ENCODE assay signal across 14 mouse cellular contexts in the genomic region with DNA sequence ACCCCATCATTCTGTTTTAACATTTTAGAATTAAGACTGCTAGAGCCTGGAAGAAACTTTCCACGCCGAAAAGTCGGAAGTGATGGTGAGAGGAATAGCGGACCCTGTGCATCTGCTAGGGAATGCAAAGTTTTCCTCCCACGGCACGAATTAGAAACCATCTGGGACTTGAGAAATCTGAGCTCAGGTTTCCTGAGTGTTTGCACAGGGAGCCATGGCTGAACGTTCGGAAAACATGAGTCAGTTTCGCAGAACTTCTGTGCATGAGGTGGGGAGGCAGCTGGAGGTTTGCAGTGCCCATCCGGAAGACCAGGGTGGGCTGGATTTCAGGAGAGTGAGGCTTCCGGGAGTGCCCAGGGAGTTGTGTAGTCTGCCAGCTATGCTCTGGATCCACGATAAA. TPM values are rescaled to one million over a fixed set of nuclear protein-coding genes. Genes with fewer than 3 reads are reported as not detected.
A peak's percentile ranks its signal among the peaks of the same experiment; 100 is the strongest.
DNase-seq lines count a peak whose midpoint lies in the region; ATAC-seq lines count a peak whose summit lies in the region.
"Had no signal": no experiment of that assay in that cellular context is flagged by ENCODE, and none has a peak within 500 bp of the region (broad histone marks: within the 10 kb centered on the region; RNA-seq: fewer than 3 reads in every experiment).

No protein-coding gene starts in this region.

- H3K27ac ChIP-seq in forebrain, embryonic 11.5 days (ENCODE audit: low read depth, low read length), result no peak overlapping the region
- no peak overlapping the region for H3K27ac ChIP-seq in intestine, embryonic 15.5 days
- H3K27ac ChIP-seq: liver, embryonic 15.5 days; midbrain, embryonic 13.5 days; neural tube, embryonic 12.5 days had no signal

- no peak overlapping the region for H3K9ac ChIP-seq in forebrain, embryonic 11.5 days (ENCODE audit: low read length)
- H3K9ac ChIP-seq in intestine, embryonic 15.5 days, result no peak overlapping the region
- H3K9ac ChIP-seq: liver, embryonic 15.5 days; midbrain, embryonic 13.5 days; neural tube, embryonic 12.5 days had no signal

- intact Hi-C loops in left cerebral cortex, postnatal 25 days (cut with DNase I), result loop anchor here (1.0 to 2.0 kb wide), 4 partner anchors 10 to 92 kb away; no protein-coding TSS in a partner anchor

- no peaks in the 10 kb centered on the region for H3K9me3 ChIP-seq in forebrain, embryonic 11.5 days (ENCODE audit: control insufficient read depth, low read length)
- H3K9me3 ChIP-seq in intestine, embryonic 15.5 days, result no peaks in the 10 kb centered on the region
- H3K9me3 ChIP-seq: liver, embryonic 15.5 days; midbrain, embryonic 13.5 days; neural tube, embryonic 12.5 days had no signal

- H3K4me1 ChIP-seq in forebrain, embryonic 11.5 days (replicated peaks; ENCODE audit: control insufficient read depth, insufficient read depth, low read length), result no peaks in the 10 kb centered on the region
- no peaks in the 10 kb centered on the region for H3K4me1 ChIP-seq in intestine, embryonic 15.5 days (replicated peaks)
- H3K4me1 ChIP-seq: liver, embryonic 15.5 days had no signal

- ATAC-seq in forebrain, embryonic 11.5 days (replicated peaks; ENCODE audit: low FRiP score), result no peak
- no peak for ATAC-seq in intestine, embryonic 15.5 days
- ATAC-seq: midbrain, embryonic 13.5 days had no signal

- H3K27me3 ChIP-seq in forebrain, embryonic 11.5 days (ENCODE audit: control insufficient read depth, insufficient read depth, low read length), result no peaks in the 10 kb centered on the region
- H3K27me3 ChIP-seq in intestine, embryonic 15.5 days (replicated peaks), result no peaks in the 10 kb centered on the region
- H3K27me3 ChIP-seq: liver, embryonic 15.5 days; midbrain, embryonic 13.5 days; neural tube, embryonic 12.5 days had no signal

- 87% methylated on average over 12 of the region's 12 CpGs for WGBS in forebrain, embryonic 11.5 days
- WGBS in intestine, embryonic 15.5 days, result 68% methylated on average over 12 of the region's 12 CpGs

- DNase-seq in right cerebral cortex, adult 18-20 months, result peak; percentile 88
- DNase-seq in right cerebral cortex, postnatal 4 days, result no peak
- DNase-seq in layer of hippocampus, adult 18-20 months (ENCODE audit: low spot score in 2 of 2), result peak; percentile 67 to 82
- peak; percentile 73 to 96 for DNase-seq in left cerebral cortex, postnatal 25 days (ENCODE audit: low spot score in 2 of 2)
- no peak for DNase-seq in cerebellum, postnatal 25 days
- DNase-seq in forebrain, embryonic 11.5 days (ENCODE audit: low spot score), result no peak
- DNase-seq: cerebellum, postnatal 10 days; kidney, adult 11 months had no signal

- no peak overlapping the region for H3K4me3 ChIP-seq in forebrain, embryonic 11.5 days (ENCODE audit: low read depth, low read length)
- no peak overlapping the region for H3K4me3 ChIP-seq in intestine, embryonic 15.5 days (replicated peaks)
- H3K4me3 ChIP-seq: liver, embryonic 15.5 days; midbrain, embryonic 13.5 days; neural tube, embryonic 12.5 days had no signal

- H3K36me3 ChIP-seq in forebrain, embryonic 11.5 days (ENCODE audit: control insufficient read depth, insufficient read depth, low read length), result no peaks in the 10 kb centered on the region
- no peaks in the 10 kb centered on the region for H3K36me3 ChIP-seq in intestine, embryonic 15.5 days
- H3K36me3 ChIP-seq: liver, embryonic 15.5 days; midbrain, embryonic 13.5 days; neural tube, embryonic 12.5 days had no signal

- no peak overlapping the region for H3K4me2 ChIP-seq in forebrain, embryonic 11.5 days (ENCODE audit: low read depth, low read length, severe bottlenecking)
- no peak overlapping the region for H3K4me2 ChIP-seq in intestine, embryonic 15.5 days (replicated peaks)
- H3K4me2 ChIP-seq: liver, embryonic 15.5 days; midbrain, embryonic 13.5 days; neural tube, embryonic 12.5 days had no signal

RNA-seq across cellular contexts. Expression of gene Ropn1l, which starts 25.0 kb away (rescaled TPM):
- 1 to 10 TPM in 1 of 2 experiments, under 1 TPM in 1; 0.57 to 1.1 TPM for total RNA-seq in layer of hippocampus, adult 18-20 months (2021)
- 1 to 10 TPM in 1 of 2 experiments, under 1 TPM in 1; 0.82 to 2.1 TPM for total RNA-seq in left cerebral cortex, postnatal 25 days (2021)
- 3.5 and 3.9 TPM in 2 replicates for polyA plus RNA-seq in forebrain, embryonic 11.5 days (2014; fragmentation: Nextera tagmentation; extraction: Ambion mirVana)
- 2.0 and 2.3 TPM in 2 replicates for polyA plus RNA-seq in intestine, embryonic 15.5 days (2015; fragmentation: Nextera tagmentation; extraction: Ambion mirVana)
- total RNA-seq: gastrocnemius, adult 18-20 months; hematopoietic stem cell, adult 5-6 weeks had no signal

Comparison
In these comparisons a context has a peak if more than half of its experiments do, and no peak if none do; other contexts are left out.
1. DNase-seq: peak in right cerebral cortex, adult 18-20 months (single experiment), layer of hippocampus, adult 18-20 months (2 of 2) and left cerebral cortex, postnatal 25 days (2 of 2); none in right cerebral cortex, postnatal 4 days (single experiment), cerebellum, postnatal 25 days (0 of 2) and forebrain, embryonic 11.5 days (single experiment).